In the genomic region with DNA sequence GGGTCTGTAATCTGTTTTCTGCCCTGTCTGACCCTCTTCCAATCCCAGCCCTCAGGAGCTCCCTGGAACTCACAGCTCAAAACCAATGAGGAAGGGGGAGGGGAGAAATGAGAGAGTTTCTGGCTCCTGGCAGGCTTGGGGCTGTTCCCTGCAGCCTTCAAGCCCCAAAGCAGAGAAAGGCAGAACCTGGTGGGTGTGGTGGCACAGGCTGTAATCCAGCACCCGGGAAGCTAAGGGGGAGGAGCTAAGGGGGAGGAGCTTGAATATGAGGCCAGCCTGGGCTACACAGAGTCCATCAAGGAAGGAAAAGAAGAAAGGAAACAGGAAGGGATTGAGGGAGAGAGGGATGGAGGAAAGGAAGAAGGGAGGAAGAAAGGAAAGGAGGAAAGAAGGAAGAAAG, we compare ENCODE assay signal across 11 mouse cellular contexts.
"Had no signal": no experiment of that assay in that cellular context is flagged by ENCODE, and none has a peak within 500 bp of the region (broad histone marks: within the 10 kb centered on the region; RNA-seq: fewer than 3 reads in every experiment).

No protein-coding gene starts in this region.

- H3K27me3 ChIP-seq: limb, embryonic 15.5 days; liver, embryonic 13.5 days; neural tube, embryonic 12.5 days; stomach, embryonic 15.5 days had no signal

- DNase-seq: kidney, adult 2 months; kidney, postnatal 36 days; liver, embryonic 13.5 days; lung, adult 18-20 months; midbrain, embryonic 14.5 days; thymus, adult 2 months; thymus, postnatal 36 days had no signal

- H3K4me1 ChIP-seq: neural tube, embryonic 12.5 days; stomach, embryonic 15.5 days had no signal

- H3K36me3 ChIP-seq: limb, embryonic 15.5 days; liver, embryonic 13.5 days; midbrain, embryonic 10.5 days; neural tube, embryonic 12.5 days; stomach, embryonic 15.5 days had no signal

- H3K27ac ChIP-seq: limb, embryonic 15.5 days; liver, embryonic 13.5 days; midbrain, embryonic 10.5 days; neural tube, embryonic 12.5 days; stomach, embryonic 15.5 days had no signal

- H3K4me2 ChIP-seq: limb, embryonic 15.5 days; liver, embryonic 13.5 days; neural tube, embryonic 12.5 days; stomach, embryonic 15.5 days had no signal

- H3K9ac ChIP-seq: limb, embryonic 15.5 days; liver, embryonic 13.5 days; neural tube, embryonic 12.5 days; stomach, embryonic 15.5 days had no signal

- H3K9me3 ChIP-seq: limb, embryonic 15.5 days; liver, embryonic 13.5 days; midbrain, embryonic 10.5 days; neural tube, embryonic 12.5 days; stomach, embryonic 15.5 days had no signal

- H3K4me3 ChIP-seq: limb, embryonic 15.5 days; liver, embryonic 13.5 days; midbrain, embryonic 10.5 days; neural tube, embryonic 12.5 days; stomach, embryonic 15.5 days had no signal
